Mouse (Mus musculus): ENCODE results near the gene Selenoh.

Gene Selenoh

DNA sequence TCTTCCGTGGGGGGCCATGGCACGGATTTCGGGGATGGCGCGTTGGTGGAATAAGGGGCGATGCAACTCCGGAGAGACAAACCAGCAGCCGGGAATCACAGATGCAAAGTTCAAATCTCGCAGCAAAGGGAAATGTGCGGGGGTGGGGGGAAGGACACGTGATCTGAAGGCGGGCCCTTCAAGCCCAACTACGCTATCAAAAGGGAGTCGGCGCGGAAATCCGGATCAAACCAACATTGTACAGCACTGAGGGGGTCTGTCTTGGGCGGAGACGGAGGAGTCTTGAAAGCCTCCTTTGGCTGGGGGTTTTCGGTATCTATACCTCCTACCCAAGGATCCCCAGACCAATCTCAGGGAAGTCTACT, at the start of gene Selenoh:
Gene Selenoh, minus strand, starts transcription at position 202 of the 365 bp plus-strand sequence.
- peak; percentile 75 for DNase-seq (ENCODE audit: low spot score)

DNA sequence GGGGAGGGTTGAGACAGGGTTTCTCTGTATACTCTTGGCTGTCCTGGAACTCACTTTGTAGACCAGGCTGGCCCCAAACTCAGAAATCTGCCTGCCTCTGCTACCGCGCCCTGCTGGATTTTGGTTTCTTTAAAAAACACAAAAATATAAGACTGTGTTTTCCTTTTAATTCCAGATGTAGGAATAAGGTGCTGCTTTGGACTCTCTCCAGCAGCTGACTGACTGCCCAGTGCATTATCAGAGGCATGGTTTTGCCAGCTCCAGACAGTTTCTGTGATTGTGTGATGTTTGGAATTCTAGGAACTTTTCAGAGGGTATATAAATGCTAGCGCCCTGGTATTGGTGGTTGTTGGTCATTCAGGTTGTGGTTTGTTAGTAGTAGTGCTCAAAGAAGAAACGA, 46.8 kb upstream of the Selenoh start:
- DNase-seq (ENCODE audit: low spot score), result no peak

GRCm38 (mm10) chr2:84716423-84717355, 46.1 kb upstream of the Selenoh start:
- no peak for DNase-seq (ENCODE audit: low spot score)

- peak; percentile 92 for DNase-seq (ENCODE audit: low spot score)
These were observed 45.2 kb upstream of the Selenoh start for GRCm38 (mm10) chr2:84715562-84716361.

DNA sequence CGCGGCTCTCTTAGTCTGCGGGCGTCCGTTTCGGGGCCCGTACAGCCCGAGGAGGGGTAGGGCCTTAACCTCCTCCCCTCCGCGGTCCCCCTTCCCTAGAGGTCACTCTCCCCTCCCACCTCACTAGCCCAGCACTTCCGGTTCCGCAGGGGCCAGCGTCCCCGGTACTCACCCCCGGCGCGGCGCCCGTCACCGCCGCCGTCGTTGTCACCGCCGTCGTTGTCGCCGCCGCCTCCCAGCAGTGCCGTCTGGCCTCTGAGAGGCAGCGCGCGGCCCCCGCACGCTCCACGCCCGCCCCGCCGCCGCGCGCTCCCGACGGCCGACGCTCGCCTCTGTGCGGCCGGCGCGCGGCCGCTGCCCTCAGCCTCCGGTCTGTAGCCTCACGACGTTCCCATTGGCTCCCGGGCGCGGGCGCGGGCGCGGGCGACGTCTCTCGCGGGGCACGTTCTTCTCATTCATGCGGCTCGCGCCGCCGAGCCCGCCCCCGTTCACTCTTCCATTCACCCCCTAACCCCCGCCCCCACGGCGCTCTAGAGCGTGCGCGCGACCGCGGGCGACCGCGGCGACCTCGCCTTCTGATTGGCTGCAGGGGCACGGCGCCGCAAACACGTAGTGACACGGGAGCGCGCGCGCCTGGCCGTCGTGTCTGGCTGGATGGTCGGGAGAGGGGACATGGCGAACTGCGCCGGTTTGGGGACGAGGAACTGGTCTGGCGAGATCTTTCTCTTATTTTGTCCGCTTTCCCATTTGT, 44.4 kb upstream of the Selenoh start, which contains the start of gene Zdhhc5:
Gene Zdhhc5, minus strand, starts transcription at position 370 of the 751 bp plus-strand sequence.
- DNase-seq (ENCODE audit: low spot score), result peak; percentile 97

DNA sequence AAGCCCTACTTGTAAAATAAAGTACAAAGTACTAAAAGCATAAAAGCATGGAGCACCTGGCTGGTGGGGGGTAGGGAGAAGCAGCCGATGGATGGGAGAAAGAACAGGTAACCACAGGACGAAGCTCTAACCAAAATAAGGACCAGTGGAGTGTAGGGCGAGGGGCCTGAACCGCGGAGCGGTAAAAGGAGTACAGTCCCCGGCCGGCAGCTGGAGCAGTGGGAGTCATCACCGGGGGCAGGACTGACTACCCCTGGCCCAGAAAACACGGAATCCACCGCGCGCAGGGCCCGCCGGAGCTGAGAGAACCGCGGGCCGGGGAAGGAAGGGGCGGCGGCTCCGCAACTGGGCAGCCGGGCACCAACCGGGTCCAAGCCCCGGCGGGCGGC, 43.8 kb upstream of the Selenoh start:
- no peak for DNase-seq (ENCODE audit: low spot score)

DNA sequence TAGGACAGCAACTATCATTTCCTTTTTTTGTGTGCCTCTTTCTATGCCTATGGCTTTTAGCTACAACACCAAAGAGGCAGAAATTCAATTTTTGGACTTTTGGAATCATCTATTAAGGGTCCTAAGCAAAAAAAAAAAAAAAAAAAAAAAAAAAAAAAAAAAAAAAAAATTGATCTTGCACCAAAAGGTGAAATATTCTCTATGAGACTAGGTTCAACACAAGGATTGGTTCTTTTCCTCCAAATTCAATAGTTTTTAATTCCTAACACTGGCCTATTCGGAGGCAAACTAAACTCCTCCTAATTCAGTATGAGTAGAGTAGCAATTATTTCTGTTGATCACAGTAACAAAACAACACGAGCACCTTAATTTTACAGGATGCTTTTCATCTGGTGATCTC, 41.3 kb upstream of the Selenoh start:
- DNase-seq (ENCODE audit: low spot score), result no peak

- DNase-seq (ENCODE audit: low spot score), result no peak
These were observed 37.0 kb upstream of the Selenoh start for GRCm38 (mm10) chr2:84707523-84707922.

GRCm38 (mm10) chr2:84705295-84705694, 34.7 kb upstream of the Selenoh start:
- no peak for DNase-seq (ENCODE audit: low spot score)

- DNase-seq (ENCODE audit: low spot score), result no peak
These were observed 33.8 kb upstream of the Selenoh start for GRCm38 (mm10) chr2:84704329-84704728.

DNA sequence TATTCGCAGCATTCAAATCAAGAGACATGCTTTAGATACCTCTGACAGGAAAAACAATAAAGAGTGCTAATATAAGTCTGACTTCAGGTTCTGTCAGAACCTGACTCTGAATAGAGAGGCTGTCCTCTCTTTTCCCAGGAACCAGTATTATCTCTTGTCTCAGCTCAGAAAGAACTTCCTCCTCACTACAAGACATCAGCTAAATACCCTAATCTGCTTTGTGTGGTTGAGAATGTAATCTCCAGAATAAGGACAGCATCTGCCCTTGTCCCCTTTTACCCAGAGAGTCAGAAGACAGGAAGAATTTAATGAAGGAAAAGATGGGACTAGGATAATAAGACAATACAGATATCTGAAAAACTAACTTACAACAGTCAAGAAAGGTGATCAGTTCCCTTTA, 32.9 kb upstream of the Selenoh start:
- no peak for DNase-seq (ENCODE audit: low spot score)

GRCm38 (mm10) chr2:84695007-84695695, 24.6 kb upstream of the Selenoh start:
- no peak for DNase-seq (ENCODE audit: low spot score)

DNA sequence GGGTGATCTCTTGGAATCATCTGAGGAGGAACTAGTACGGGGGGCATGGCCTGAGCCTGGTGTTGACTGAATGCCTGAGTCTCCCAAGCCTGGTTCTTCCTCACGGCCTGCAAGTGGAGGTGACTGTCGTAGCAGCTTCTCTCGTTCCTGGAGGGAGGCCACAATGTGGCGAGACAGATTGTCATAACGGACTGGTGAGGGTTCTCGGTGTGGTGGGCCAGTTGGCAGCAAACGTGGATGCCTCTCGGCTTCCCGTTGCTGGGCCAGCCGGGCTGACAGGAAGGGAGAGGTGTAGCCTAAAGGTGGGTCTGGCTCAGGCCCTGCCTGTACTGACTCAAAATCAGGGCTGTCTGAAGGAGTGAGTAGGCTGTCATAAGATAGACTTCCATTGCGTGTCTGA, 19.5 kb upstream of the Selenoh start:
- no peak for DNase-seq (ENCODE audit: low spot score)

GRCm38 (mm10) chr2:84688080-84688844, 17.7 kb upstream of the Selenoh start:
- DNase-seq (ENCODE audit: low spot score), result no peak

GRCm38 (mm10) chr2:84682605-84683183, 12.1 kb upstream of the Selenoh start:
- no peak for DNase-seq (ENCODE audit: low spot score)

- no peak for DNase-seq (ENCODE audit: low spot score)
These were observed 8.4 kb upstream of the Selenoh start, which contains the start of gene Tmx2 for GRCm38 (mm10) chr2:84679016-84679415. TSS of gene Tmx2 (minus strand) at chr2:84679140.

- DNase-seq (ENCODE audit: low spot score), result peak; percentile 98
These were observed 7.7 kb upstream of the Selenoh start, which contains the start of the genes Gm28635 and Med19 for GRCm38 (mm10) chr2:84677968-84678880. TSS of gene Gm28635 (minus strand) at chr2:84678041. TSS of gene Med19 (plus strand) at chr2:84678402.

DNA sequence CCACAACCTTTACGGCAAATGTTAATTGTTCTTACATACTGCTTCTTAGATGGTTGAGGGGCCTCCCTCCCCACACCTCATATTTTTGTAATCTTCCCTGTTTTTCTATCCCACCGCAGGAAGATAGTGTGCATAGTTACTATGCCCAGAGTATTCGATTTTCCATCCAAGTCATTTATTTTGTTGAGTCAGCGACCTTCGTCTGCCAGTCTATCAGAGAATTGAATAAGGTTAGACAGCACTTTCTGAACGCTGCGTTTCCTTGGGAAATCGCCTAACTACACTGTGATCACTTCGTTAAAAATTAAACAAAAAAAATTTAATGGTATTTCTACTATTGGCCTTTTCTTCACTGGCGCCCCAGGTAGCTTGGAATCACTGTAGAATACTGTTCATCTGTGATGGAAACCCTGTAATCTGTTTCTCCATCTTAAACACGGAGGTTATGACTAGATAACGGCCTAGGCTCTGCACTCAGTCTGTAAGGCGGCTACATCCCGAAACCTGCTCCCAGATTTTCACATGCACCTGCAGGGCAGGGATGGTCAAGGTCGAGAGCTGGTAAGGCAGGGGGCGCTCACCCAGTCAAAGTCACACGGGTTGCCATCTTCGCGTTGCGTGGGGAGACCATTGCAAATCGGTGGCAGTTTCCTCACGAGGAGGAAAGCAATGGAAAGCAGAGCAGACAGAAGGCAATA, 6.8 kb upstream of the Selenoh start:
- DNase-seq (ENCODE audit: low spot score), result no peak

Measured in left cerebral cortex, adult 11 months (tissue).